Mouse (Mus musculus) ES-E14 (cell line): ENCODE data around the gene Actl11. TPM values are rescaled to one million over a fixed set of nuclear protein-coding genes. Genes with fewer than 3 reads are reported as not detected.

Source experiments
- DNase-seq: peaks from one replicate; pipeline ENCODE4 v3.0.0-alpha.2; 2013; ENCODE audit warnings: low read depth, low spot score
- H3K27ac ChIP-seq: 2 replicates; pipeline ENCODE4 v1.5.1; 2012; ENCODE audit warnings: low read depth, mild to moderate bottlenecking, low read length, moderate library complexity, mixed read lengths; ENCODE audit not compliant: poor library complexity, insufficient read depth, severe bottlenecking
- H3K36me3 ChIP-seq: 2 replicates; pipeline ENCODE4 v1.6.1; 2012; ENCODE audit warnings: mild to moderate bottlenecking, low read length, moderate library complexity, mixed read lengths; ENCODE audit not compliant: control insufficient read depth, poor library complexity, insufficient read depth, severe bottlenecking
- H3K4me1 ChIP-seq, 2 experiments: fragments of 150-350 bp in 1 of 2; sonication (generic) in 1 of 2; 2 replicates each; pipeline ENCODE4 v1.6.1; 2012; ENCODE audit warnings: low read length in 2 of 2, mild to moderate bottlenecking in 1 of 2, mixed read lengths in 1 of 2; ENCODE audit not compliant: control insufficient read depth in 2 of 2, insufficient read depth in 2 of 2, poor library complexity in 1 of 2
- H3K4me3 ChIP-seq, 2 experiments: fragments of 150-350 bp in 1 of 2; sonication (generic) in 1 of 2; 2 replicates each; pipeline ENCODE4 v1.5.1; 2012; ENCODE audit warnings: low read length in 2 of 2, low read depth in 1 of 2, mild to moderate bottlenecking in 1 of 2, mixed read lengths in 1 of 2; ENCODE audit not compliant: insufficient read depth in 1 of 2, poor library complexity in 1 of 2, severe bottlenecking in 1 of 2
- H3K9ac ChIP-seq: 2 replicates; pipeline ENCODE4 v1.6.1; 2012; ENCODE audit warnings: low read depth, mild to moderate bottlenecking, low read length, mixed read lengths; ENCODE audit not compliant: poor library complexity, insufficient read depth, severe bottlenecking
- H3K9me3 ChIP-seq: fragments of 150-350 bp; sonication (generic); 2 replicates; pipeline ENCODE4 v1.6.1; 2012; ENCODE audit warnings: low read depth, mild to moderate bottlenecking, low read length; ENCODE audit not compliant: control insufficient read depth, insufficient read depth
- CHD2 ChIP-seq: IDR thresholded peaks from 2 replicates; pipeline ENCODE4 v1.6.1; 2014; ENCODE audit warnings: mild to moderate bottlenecking, low read depth, low read length, inconsistent platforms
- HCFC1 ChIP-seq: IDR thresholded peaks from 2 replicates; pipeline ENCODE4 v1.6.1; 2012; ENCODE audit warnings: low read length, inconsistent platforms, borderline replicate concordance; ENCODE audit not compliant: insufficient read depth
- MAFK ChIP-seq: IDR thresholded peaks from 2 replicates; pipeline ENCODE4 v1.6.1; 2014; ENCODE audit warnings: mild to moderate bottlenecking, low read depth, low read length, inconsistent platforms; ENCODE audit not compliant: insufficient read depth
- ZC3H11A ChIP-seq: IDR thresholded peaks from 2 replicates; pipeline ENCODE4 v1.6.1; 2012; ENCODE audit warnings: low read depth, mild to moderate bottlenecking, inconsistent platforms, low read length, borderline replicate concordance
- ZNF384 ChIP-seq: IDR thresholded peaks from 2 replicates; pipeline ENCODE4 v1.6.1; 2012; ENCODE audit warnings: low read depth, low read length, inconsistent platforms
- in situ Hi-C, 2 experiments: fragments of 600-800 bp; cut with MboI; formaldehyde crosslinking; loops; one replicate each; pipeline ENCODE4 v1.15.1; 2025; ENCODE audit warnings: low sequenced_read_pairs in 2 of 2, inconsistent platforms in 1 of 2; ENCODE audit not compliant: unreplicated experiment in 2 of 2
- total RNA-seq: library from RNA; depleted of rRNA; stranded (reverse); fragments of 300-350 nt; gene quantifications from 2 replicates; pipeline ENCODE4 v1.2.3, GENCODE M21; 2012

Gene Actl11
- total RNA-seq, 1 experiment, result not detected

- Histone ChIP-seq H3K27ac (no peak overlapping the region), H3K4me3 (no peak overlapping the region), H3K36me3 (no peaks in the 10 kb centered on the region), H3K4me1 (peaks cover 0 to 4% of the 10 kb centered on the region in 2 experiments; a peak in 2 of 4 replicates), H3K9me3 (no peaks in the 10 kb centered on the region), H3K9ac (no peak overlapping the region)
- TF ChIP-seq HCFC1 (no peak), MAFK (no peak), CHD2 (no peak), ZC3H11A (no peak), ZNF384 (no peak)
- DNase-seq, result no peak
- in situ Hi-C loops, result no loop called here
Measured at GRCm38 (mm10) chr9:107914764-107915420, 13.4 kb upstream of the Actl11 start.

DNA sequence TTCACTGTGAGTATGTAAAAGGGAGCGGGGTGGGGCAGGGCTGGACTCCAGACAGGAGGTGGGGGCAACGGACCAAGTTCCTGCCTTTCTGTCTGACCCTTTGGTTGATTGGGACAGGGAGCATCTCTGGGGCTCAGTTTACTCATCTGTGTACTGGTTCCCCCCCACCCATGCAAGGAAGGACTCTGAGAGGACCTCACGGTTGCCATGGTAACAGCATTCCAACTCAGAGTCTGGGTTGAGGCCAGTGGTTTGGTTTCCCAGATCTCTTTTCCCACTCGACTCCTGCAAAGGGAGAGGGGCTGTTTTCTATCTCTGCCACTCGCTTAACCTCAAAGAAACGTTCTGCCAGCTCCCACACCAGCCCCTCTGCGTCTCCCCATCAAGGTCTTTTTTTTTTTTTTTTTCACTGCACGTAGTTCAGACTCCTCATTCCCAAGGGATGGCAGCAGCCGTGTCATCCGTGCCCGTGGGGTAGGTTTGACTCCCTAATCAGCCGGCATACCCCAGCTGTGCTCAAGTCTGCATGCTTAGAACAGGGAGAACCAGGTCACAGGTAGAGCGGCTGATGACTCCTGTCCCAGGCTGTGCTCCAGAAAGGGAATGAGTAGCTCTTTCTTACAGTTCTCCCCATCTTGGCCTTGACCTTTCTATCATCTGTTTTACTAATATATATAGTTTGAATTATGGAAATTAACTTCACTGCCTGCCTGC, 10.2 kb upstream of the Actl11 start:
- in situ Hi-C loops, result no loop called here
- TF ChIP-seq MAFK, result no peak
- H3K4me3 ChIP-seq, result no peak overlapping the region
- no peaks in the 10 kb centered on the region for H3K36me3 ChIP-seq
- H3K4me1 ChIP-seq, result peaks cover 0 to 4% of the 10 kb centered on the region in 2 experiments; a peak in 2 of 4 replicates
- no peak overlapping the region for H3K27ac ChIP-seq
- no peak overlapping the region for H3K9ac ChIP-seq
- no peak for DNase-seq
- no peaks in the 10 kb centered on the region for H3K9me3 ChIP-seq

- no peak for TF ChIP-seq HCFC1
- no peak for TF ChIP-seq ZC3H11A
- Histone ChIP-seq H3K9me3 (no peaks in the 10 kb centered on the region), H3K4me1 (peaks cover 0 to 4% of the 10 kb centered on the region in 2 experiments; a peak in 2 of 4 replicates), H3K27ac (no peak overlapping the region), H3K4me3 (no peak overlapping the region), H3K36me3 (no peaks in the 10 kb centered on the region), H3K9ac (no peak overlapping the region)
- no peak for DNase-seq
- in situ Hi-C loops, result no loop called here
Measured at GRCm38 (mm10) chr9:107918884-107919283, 9.4 kb upstream of the Actl11 start.

GRCm38 (mm10) chr9:107919441-107919840, 8.8 kb upstream of the Actl11 start:
- Histone ChIP-seq H3K4me1 (peaks cover under 1 to 4% of the 10 kb centered on the region in 2 experiments; a peak in 3 of 4 replicates), H3K9ac (no peak overlapping the region), H3K4me3 (no peak overlapping the region), H3K9me3 (no peaks in the 10 kb centered on the region), H3K27ac (no peak overlapping the region), H3K36me3 (no peaks in the 10 kb centered on the region)
- in situ Hi-C loops, result no loop called here
- DNase-seq, result no peak
- TF ChIP-seq ZNF384 (no peak), CHD2 (no peak), ZC3H11A (no peak), HCFC1 (no peak), MAFK (no peak)

DNA sequence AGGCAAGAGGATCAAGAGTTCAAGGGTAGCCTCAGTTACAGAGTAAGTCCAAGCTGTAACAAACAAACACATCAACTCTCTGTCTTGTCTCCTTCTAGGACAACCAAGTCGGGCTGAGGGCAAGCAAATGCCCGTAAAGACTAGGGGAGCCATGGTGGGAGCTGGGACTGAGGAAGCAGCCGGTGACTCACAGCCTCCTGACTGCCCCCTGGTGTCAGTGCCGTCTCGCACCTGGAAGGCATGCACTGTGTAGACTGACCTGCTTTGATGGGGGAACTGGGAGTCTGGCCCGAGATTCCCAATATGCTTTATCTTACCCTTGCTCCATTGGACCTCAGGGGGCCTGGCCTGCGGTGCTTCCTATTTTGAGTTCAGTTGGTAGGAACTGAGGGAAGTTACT, 5.2 kb upstream of the Actl11 start:
- Histone ChIP-seq H3K4me3 (no peak overlapping the region), H3K36me3 (no peaks in the 10 kb centered on the region), H3K9me3 (no peaks in the 10 kb centered on the region), H3K4me1 (peaks cover 3 to 8% of the 10 kb centered on the region in 2 experiments; a peak in 2 of 4 replicates), H3K27ac (no peak overlapping the region), H3K9ac (no peak overlapping the region)
- TF ChIP-seq HCFC1, result no peak
- no peak for TF ChIP-seq MAFK
- no peak for TF ChIP-seq ZNF384
- no peak for TF ChIP-seq CHD2
- no peak for TF ChIP-seq ZC3H11A
- DNase-seq, result peak; percentile 60
- in situ Hi-C loops, result no loop called here
